Mouse (Mus musculus) T-helper 17 cell (primary cell): ENCODE measurements around the gene Kdm2b.

Experiments
- in situ Hi-C, 2 experiments: fragments of 300-600 bp; cut with MboI, MseI; formaldehyde crosslinking; loops; 1 replicate in 1 of 2; 2 replicates in 1 of 2; pipeline ENCODE4 v1.15.1; 2025; ENCODE audit warnings: high pct_unique_total_duplicates in 2 of 2

Kdm2b gene

DNA sequence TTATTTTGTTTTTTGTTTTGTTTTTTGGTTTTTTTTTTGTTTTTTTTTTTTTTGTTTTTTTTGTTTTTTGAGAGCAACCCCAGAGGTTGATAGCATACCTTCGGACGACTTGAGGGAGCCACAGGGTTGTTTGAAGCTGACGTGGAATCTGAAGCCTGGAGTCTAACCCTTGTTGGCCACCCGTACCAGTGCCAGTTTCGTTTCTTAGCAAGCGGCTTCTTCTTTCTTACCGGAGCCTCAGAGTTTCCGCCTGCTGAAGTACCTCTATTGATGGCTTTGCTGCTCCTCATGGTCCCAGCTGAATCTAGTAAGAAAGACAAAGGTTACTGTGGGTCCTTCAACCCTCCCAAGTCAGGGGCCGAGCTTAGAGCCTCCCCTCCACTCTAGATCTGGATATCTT lies 22.1 kb upstream of the Kdm2b start:
- in situ Hi-C loops: loop anchor here in 1 of 2 experiments (5.0 kb wide), 1 partner anchor 44 kb away; no protein-coding TSS in a partner anchor

DNA sequence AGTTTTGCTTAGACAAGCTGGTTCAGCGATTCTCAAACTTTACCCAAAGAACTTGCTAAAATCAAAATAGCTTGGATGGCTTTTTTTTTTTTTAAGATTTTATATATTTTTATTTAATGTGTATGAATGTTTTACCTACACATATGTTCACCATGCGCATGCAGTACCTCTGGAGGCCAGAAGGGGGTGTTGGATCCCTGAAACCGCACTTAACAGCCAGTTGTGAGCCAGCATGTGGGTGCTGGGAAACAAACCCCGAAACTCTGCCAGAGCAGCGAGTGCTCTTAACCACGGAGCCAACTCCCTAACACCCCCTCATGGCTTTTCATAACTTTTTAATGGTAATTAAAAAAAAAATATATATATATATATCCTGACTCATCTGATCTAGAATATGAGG lies 21.2 kb upstream of the Kdm2b start:
- in situ Hi-C loops: loop anchor here in 1 of 2 experiments (5.0 kb wide), 1 partner anchor 44 kb away; no protein-coding TSS in a partner anchor

DNA sequence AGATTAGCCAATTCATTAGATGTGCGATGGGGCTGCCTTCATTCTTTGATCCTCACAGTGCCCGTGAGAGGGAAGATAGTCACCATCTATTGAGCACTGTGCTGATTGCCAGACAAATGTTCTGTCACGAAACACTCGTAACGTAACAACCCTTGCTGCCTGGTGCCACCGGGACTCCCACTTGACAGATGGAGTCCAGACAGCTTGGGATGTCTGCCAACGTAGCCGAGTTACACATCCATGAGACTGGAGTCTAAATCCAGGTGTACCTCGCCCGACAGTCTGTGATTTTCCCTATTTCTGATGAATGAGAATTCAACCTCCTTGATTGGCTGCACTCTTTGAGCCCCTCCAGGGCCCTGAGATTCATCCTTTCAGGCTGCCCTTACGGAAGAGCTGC lies 20.2 kb upstream of the Kdm2b start:
- in situ Hi-C loops: loop anchor here (5.0 to 10.0 kb wide), 2 partner anchors 43 to 1815 kb away; partner anchors contain the start of gene Ptpn11 (in 1 of the 2)

DNA sequence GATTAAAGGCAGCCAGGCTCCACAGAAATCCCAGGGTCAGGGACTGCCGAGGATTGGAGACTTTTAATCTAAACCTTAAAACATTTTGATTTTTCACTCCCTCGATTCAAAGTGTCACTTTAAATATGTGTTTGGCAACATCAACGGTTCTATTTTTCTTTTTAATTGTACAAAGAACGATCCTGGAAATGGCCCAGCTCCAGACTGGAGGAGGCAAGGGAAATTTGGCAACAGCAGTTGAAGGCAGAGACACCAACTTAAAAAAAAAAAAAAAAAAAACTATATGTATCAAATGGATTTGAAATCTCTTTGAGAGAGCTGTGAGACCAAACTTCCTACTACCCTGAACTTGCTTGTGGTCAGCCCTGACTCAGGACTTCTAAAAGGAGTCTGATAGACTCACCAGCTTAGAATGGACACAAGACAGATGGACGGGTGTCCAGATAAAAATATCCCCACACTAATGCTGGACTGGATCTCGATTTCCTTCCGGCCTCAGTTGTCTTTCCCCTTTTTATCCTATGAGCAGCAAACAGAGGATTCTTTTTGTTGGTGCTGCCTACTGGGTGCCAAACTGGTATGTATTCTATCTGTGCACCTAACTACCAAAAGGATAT lies 19.4 kb upstream of the Kdm2b start:
- in situ Hi-C loops: loop anchor here (5.0 to 10.0 kb wide), 2 partner anchors 42 to 1814 kb away; partner anchors contain the start of gene Ptpn11 (in 1 of the 2)

DNA sequence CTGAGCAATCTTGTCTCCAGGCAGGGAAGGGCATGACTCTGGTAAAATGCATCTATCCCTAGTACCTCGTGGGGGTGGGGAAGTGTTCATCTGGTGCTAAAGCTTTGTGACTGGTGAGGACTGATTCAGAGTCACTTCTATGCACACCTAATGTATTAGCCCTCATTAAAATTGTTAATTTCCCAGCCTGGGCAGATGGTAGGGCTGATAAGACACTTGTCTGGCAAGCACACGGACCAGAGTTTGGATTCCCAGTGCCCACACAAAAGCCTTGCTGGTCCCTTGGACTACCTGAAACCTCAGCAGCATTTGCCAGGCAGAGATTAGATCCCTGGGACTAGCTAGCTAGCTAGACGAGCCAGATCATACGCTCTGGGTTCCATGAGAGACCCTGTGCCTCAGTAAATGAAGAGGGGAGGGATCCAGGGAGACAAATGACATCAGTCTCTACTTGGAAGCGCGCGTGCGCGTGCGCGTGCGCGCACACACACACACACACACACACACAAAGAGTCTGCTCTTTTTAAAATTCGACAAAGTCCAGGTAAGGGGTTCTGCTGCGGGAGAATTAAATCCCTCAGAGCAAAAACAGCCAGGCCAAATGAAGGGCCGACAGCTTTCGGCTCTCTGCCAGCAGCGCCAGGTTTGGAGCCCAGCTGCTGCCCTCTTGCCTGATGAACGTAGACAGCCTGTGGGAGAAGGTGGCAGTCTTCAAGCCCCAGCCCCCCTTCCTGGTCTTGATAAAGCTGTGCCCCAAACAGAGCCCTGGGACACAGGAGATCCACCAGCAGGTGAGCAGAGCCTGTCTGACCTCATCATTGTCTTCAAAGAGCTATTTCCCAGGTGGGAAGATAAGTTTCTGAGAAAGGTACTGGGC lies 16.3 kb upstream of the Kdm2b start:
- in situ Hi-C loops: loop anchor here (5.0 to 10.0 kb wide), 2 partner anchors 39 to 1811 kb away; partner anchors contain the start of gene Ptpn11 (in 1 of the 2)

DNA sequence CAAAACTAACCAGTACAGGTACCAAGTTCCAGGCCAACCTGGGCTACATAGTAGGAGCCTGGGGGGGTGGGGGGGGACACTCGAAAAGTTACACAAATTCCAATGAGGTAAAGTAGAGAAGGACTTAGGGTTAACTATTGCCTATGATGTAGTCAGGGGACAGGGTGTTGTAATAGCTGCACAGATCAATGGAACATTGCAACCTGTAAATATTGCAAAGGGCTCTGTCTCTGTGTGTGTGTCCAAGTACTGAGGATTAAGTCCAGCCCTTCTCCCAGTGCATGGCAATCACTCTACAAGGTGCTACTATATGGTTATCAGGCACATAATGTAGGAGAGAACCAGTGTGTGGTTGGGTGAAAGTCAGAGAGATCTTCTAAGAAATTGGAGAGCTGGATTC lies 11.3 kb upstream of the Kdm2b start:
- in situ Hi-C loops: loop anchor here in 1 of 2 experiments (10.0 kb wide), 1 partner anchor 1806 kb away; the partner anchor contains the start of gene Ptpn11

DNA sequence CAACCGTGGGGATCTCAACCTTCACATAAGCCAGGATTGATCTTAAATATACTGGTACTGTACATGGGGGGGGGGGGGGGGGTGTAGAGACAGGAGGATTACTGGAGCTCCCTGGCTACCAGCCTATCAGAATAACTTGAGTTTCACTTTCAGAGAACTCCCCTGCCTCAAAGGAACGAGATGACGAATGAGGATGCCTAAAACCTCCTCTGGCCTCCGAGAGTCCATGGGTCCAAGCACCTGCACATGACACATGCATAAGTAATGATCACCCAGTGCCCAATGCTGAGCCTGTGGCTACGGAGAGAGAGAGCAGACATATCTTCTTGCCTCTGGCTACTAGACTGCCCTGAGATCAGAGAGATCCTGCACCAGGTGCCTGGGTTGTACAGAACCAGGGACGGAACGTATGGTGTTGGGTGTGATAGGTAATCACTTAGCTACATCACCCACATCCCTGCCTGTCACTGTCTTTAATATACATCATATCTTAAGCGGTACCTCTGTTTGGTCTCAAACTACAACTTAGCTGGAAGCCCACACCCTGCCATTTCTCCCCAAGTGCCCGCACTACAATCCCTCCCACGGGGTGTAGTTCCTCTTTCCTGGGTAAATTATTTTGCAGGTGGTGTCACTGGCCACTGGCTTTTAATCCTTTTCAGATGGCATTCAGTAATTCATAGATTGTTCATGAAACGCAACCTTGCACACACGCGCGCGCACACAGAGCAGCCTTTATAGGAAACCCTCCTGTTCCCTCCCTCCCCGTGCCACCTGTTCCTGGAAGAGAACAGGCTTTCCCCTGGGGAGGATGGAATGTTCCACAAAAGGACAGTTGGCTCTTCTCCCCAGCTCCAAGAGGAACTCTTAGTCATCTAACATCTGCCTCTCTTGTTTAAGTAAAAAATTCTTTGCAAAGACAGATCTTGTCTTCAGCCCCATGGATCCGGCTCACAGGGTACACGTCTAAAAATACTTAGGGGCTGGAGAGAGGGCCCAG lies 7.9 kb upstream of the Kdm2b start:
- in situ Hi-C loops: no loop called here

DNA sequence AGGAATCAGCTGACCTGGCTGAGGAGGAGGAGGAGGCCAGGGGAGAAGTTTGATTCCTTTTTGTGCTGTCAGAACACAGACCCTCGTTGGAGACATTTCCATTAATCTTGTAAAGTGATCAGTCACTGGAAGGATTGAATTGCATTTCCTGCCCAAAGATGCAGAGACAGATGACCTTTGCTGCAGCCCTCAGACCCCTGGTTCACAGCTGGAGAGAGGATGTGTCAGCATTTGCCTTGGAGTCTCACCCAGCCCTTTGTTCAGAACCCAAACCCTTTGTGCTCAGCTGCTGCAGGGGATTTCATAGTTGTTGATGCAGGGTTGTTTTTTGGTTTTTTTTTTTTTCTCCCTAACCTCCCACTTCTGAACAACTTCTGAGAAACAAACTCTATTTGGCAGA lies 5.3 kb upstream of the Kdm2b start:
- in situ Hi-C loops: no loop called here

DNA sequence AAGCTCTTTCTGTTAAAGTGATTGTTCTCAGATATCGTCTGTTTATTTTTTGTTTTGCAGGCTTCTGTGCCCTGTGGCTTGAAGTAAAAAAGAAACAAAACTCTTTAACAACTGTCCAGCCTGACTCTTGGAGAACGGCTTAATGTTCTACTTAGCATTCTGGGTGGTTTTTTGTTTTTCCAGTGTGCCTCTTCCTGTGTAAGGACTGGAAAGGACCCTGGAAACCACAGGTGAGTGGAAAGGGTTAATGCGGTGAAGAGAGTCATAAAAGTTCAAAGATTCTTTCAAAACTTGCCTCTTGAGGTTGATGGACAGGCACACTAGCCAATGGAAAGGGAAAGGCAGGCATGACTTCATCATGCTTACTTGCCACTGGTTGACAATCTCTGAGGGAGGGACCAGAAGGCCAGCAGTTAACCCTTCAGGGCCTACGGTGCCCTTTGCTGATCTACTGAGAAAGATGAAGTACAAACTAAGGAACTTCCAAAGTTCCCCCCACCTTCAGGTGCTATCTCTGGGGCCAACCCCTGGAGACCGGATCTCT lies 4.8 kb upstream of the Kdm2b start:
- in situ Hi-C loops: no loop called here

DNA sequence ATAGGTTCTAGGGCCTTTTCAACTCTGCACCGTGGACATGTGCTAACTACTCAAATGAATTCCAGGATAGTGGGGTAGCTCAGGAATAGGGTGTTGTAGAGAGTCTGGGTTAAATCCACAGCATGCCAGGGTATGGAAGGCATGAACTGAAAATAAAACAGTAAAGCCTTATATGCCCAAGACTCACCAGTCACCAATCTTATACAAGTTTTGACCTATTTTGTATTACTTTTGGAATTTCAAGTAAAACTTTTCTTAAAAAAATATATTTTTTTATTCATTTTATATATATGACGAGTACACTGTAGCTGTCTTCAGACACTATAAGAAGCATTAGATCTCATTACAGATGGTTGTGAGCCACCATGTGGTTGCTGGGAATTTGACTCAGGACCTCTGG lies 4.2 kb upstream of the Kdm2b start:
- in situ Hi-C loops: no loop called here

DNA sequence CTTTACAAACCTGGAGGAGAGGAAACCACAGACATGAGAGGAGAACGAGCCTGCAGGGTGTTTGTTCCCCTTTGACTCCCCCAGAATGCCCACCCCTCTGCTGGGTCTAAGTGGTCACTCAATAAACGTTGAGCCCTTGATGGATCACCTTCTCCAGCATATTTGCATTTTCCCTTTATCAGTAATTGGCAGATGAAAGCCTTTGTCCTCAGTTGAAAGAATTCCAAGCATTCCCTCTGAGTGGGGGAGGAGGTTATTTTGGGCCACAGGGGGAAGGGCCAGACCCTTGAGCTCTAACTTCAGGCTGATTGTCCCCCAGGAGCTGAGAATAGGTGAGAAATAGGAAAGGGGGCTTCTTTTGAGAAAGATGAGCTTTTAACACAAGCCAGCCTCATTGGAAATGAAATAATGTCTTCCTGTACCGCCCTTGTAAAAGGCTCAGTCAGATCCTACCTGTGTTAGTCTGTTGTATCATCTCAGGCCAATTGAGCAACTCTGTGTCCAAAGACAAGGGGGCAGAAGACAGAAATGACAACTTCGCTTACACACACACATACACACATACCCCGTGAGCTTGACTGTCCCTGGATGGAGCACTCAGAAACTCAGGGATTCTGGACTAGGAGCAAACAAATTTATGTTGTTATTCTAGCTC lies 1.9 kb upstream of the Kdm2b start:
- in situ Hi-C loops: no loop called here

DNA sequence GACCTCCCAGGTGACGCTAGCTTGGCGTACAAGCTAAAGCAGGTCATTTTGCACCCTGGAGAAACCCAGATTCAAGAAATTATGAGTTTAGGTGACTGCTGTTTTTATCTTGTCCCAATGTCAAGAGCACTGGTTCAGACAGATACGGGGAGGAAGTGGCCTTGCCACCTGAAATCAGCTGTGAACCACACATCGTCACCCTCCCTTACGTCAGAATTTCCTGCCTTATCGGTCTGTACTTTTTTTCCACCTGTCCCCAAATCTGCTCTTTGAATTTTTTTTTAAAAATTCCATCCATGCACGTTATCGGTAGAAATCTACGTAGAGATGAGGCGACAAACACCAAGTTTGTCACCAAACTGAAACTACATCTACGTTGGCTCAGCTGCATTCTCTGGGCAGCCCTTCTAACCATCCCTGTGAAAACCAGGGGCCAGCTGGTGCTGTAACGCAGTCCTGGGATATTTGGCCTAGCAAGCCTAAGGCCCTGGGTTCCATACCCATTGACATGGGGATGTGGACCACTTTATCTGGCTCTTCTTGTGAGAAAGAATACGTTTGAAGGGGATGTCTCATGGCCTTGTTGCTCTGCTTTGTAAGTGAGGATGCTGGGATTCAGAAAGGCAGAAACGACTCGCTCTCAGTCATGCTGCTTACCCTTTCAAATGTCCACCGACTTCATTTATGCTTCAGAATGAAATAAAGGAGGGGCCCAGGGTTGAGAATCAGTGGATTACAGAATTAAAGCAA lies 963 bp upstream of the Kdm2b start:
- in situ Hi-C loops: no loop called here

DNA sequence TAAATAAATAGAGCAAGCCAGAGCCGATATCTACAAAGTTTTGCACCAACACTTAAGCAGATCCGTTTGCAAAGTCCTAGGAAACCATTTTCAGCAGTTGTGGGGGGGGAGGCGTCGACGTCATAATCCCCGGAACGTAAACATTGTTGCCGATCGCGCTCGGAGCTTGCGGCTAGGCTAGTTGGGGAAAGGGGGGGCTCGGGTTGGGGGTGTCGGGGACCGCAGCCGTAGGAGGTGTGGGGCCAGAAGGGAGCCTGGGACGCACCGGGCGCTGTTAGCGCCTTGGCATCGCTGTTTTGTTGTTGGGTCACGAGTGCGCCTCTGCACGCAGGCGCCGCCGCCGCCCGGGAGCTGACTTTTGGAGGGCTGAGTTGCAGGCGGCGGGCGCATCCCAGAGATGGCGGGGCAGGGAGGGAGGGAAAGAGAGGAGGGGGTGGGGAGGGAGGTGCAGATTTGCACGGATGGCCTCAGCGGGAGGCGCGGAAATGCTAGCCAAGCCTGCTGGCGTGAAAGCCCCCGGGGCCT lies 560 bp downstream of the Kdm2b start:
- in situ Hi-C loops: loop anchor here in 1 of 2 experiments (10.0 kb wide), 1 partner anchor 156 kb away; the partner anchor contains the start of gene Setd1b

DNA sequence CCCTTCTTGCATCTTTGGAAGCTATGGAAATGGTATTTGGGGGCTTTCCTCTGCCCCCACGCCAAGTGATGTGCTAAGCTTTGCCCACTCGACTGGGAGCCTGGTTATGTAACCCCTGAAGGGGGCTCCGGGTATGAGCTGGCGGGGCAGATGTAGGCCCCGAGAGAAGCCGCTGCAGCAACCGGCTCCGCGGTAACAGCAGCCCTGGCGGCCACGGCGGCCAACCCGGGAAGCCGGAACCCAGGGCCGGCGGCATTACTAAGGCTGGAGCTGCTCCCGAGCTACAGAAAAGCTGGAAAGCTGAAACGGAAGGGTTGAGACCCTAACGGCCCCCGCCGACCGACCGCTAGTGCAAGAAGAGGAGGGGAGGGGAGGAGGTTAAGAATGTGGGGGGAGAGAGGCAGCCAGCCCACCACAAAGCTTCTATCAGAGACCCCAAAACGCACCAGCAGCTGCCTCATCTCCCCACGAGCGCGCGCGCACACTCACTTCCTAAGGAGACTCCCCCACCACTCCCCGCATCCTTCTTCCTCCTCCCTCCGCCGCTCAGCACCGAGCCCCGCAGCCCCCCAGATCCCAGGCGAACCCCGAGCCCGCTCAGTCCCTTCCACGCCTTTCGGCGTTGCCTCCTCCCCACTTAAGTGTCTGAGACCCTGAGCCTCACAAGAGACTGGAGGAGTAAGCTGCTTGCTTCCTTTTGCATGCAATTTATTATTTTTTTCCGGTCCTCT lies 1.4 kb downstream of the Kdm2b start:
- in situ Hi-C loops: loop anchor here in 1 of 2 experiments (10.0 kb wide), 1 partner anchor 157 kb away; the partner anchor contains the start of gene Setd1b

DNA sequence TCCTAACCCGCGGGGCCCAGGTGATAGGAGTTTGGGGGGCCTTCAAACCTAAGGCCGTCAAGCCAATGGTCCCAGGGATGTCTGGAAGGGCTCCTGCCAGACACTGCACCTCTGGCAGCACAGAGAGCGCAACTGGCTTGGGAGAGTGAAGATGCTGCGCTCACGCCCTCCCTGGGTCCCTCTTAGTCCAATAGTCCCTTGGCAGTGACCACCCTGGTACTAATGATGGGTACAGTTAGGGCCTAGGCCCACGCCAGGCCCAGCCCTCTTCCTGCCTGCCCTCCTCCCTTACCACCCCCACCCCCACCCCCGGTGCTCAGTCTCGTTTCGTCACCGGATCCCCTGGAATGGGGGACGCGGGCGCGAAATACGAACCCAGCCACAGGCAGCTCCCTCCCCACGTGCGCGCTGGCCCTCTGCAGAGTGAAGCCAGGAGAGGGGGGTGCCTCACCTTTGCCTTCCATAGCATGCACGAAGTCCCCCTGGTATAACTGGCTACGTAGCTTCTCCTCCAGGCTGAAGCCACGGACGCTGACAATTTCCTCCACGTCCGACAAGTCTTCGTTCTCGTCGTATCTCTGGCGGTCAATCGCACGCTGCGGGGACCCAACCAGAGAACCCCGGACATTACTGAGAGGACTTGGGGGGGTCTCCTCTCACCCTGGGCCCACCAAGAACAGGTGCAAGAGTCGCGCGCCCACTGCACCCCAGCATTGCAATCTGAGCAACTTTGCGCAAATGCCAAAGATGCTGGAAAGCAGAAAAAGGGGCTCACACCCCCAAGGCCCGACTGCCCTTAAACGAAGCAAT lies 2.2 kb downstream of the Kdm2b start:
- in situ Hi-C loops: loop anchor here in 1 of 2 experiments (10.0 kb wide), 1 partner anchor 157 kb away; the partner anchor contains the start of gene Setd1b

DNA sequence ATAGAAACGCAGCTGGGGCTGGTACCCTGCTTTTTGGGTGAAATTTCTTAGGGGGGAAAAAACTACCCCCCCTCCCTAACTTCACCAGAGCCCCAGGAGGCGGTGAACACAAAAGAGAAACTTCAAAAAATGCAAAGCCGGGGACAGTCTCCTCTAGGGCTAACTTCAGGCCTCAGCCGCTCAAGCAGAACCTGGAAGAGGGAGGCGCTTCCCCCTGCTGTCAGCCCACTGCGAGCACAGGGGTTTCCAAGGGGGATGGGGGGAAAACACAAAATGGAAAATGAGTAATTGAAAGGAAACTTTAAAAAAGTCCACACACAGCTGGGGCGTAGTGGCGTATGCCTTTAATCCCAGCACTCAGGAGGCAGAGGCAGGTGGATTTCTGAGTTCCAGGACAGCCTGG lies 3.5 kb downstream of the Kdm2b start:
- in situ Hi-C loops: loop anchor here in 1 of 2 experiments (10.0 kb wide), 1 partner anchor 159 kb away; the partner anchor contains the start of gene Setd1b

DNA sequence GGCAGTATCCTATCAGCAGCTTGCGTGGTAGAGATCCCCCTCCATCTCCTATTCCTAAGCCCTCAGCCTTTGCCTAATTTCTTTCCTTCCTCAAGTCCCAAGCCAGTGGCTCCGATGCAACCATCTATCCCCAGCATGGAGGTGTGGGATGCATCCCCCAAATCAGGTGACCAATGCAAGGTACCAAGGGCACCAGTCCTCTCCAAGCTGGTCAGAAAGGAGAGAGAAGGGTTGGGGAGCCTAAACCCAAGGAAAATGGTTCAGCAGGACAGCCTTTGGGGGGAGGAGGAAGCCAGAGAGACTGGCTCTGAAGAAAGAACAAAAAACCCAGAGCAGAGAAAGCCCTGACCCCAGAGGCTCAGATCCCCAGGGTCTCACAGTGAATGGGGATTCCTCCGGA lies 4.3 kb downstream of the Kdm2b start:
- in situ Hi-C loops: loop anchor here in 1 of 2 experiments (10.0 kb wide), 1 partner anchor 160 kb away; the partner anchor contains the start of gene Setd1b
